Mouse (Mus musculus): ENCODE data around the gene Rab29.

- TF ChIP-seq CTCF (IDR thresholded peaks at IDR 0.05; ENCODE audit: extremely low read depth, insufficient read depth, low read length) (no peak), POLR2A (IDR thresholded peaks at IDR 0.05; ENCODE audit: extremely low read depth, insufficient read depth, low read length) (no peak)
Measured at GRCm38 (mm10) chr1:131838542-131838941, 28.5 kb upstream of the Rab29 start.
